Mouse (Mus musculus): ENCODE data around the gene Sh3pxd2a.

Sh3pxd2a gene

DNA sequence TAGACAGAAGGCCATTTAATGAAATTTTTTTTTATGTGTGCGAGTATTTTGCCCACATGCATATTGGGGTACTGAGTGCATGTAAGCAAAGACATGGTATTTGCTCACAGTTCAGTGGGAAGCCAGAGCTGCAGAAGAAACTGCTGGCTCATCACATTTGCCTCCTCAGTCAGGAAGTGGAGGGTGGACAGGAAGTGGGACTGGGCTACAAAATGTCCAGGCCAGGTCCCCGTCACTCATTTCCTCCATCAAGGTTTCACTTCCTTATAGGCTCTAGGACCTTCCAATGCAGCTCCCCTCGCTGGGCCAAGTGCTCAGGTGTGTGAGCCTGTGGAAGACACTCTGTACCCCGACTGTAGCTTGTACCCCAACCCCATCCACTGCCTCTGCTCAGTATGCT lies 239.5 kb downstream of the Sh3pxd2a start:
- DNase-seq, result no peak

- DNase-seq, result no peak
Measured at GRCm38 (mm10) chr19:47222841-47223557, 241.2 kb downstream of the Sh3pxd2a start.

- DNase-seq, result no peak
Measured at GRCm38 (mm10) chr19:47222154-47222840, 241.9 kb downstream of the Sh3pxd2a start.

- no peak for DNase-seq
Measured at GRCm38 (mm10) chr19:47221500-47222153, 242.6 kb downstream of the Sh3pxd2a start.

GRCm38 (mm10) chr19:47221006-47221405 lies 243.2 kb downstream of the Sh3pxd2a start:
- peak; percentile 36 for DNase-seq

GRCm38 (mm10) chr19:47220232-47220631 lies 244.0 kb downstream of the Sh3pxd2a start:
- no peak for DNase-seq

DNA sequence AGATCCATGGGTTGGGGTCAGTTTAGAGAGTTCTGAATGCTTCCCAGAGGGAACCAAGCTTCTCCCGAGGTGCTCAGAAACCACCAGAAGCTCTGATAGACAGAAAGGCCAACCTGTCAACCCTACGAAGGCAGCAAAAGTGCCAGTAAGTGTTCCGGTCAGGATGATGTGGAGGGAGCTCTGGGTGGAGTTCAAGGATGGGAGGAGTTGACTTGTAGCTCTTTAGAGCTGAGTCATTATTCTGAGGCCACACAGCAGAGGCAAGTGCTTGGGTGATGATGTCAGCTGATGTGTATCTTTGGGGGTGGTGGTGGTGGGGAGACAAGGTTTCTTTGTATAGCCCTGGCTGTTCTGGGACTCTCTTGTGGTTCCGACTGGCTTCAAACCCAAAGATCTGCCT lies 244.6 kb downstream of the Sh3pxd2a start:
- DNase-seq, result no peak

DNA sequence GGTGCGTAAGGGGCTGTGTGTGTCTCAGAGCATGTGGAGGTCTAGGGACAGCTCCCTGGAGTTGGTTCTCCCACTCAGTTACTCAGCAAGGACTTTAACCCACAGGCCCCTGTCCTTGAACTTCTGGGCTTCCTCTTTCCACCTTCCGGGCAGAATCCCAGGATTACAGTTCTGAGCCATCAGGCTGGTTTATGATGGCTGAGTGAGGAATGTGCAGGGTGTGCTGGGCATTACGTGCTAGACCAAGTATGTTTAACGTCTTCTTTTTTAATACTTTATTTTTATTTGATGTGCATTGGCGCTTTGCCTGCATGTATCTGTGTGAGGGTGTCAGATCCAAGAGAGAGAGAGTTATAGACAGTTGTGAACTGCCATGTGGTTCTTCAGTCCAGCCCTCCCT lies 247.4 kb downstream of the Sh3pxd2a start:
- DNase-seq, result no peak

DNA sequence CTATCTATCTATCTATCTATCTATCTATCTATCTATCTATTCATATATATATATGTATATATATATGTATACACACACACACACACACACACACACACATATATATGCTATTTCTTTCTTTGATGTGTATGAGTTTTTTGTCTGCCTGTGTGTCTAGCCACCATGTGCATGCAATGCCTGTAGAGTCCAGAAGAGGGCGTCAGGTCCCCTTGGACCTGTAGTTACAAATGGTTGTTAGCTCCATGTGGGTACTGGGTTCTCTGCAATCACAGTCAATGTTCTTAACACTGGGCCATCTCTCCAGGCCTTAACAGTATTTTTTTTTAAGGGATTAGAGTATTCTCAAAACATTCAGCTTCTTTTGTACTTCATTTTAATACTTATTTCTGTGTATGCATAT lies 250.7 kb downstream of the Sh3pxd2a start:
- no peak for DNase-seq

GRCm38 (mm10) chr19:47212401-47212800 lies 251.8 kb downstream of the Sh3pxd2a start:
- DNase-seq, result no peak

GRCm38 (mm10) chr19:47211609-47212312 lies 252.4 kb downstream of the Sh3pxd2a start:
- DNase-seq, result peak; percentile 28

- DNase-seq, result no peak
Measured at GRCm38 (mm10) chr19:47210432-47210831, 253.8 kb downstream of the Sh3pxd2a start.
